Mouse (Mus musculus): ENCODE results near the gene Bin2.

GRCm38 (mm10) chr15:100660306-100660705, 9.0 kb downstream of the Bin2 start:
- no peak for TF ChIP-seq CHD2 (IDR thresholded peaks at IDR 0.05; ENCODE audit: low read depth, low read length)
- TF ChIP-seq ZC3H11A (IDR thresholded peaks at IDR 0.05; ENCODE audit: borderline replicate concordance, low read depth, low read length) = no peak
- TF ChIP-seq ZNF384 (IDR thresholded peaks at IDR 0.05; ENCODE audit: low read depth, low read length) = no peak

Data from ES-E14 (cell line).